Mouse (Mus musculus) cerebral cortex, adult 2 months (tissue): Measurements from ENCODE around the gene Dync1li1.

Experiments used
- WGBS: fragments of 180-500 bp; shearing (Covaris S2); methylation state at CpG from one replicate; pipeline ENCODE4 v1.1.7; 2018; 5-methylcytosine and 5-hydroxymethylcytosine counted together

Gene Dync1li1

DNA sequence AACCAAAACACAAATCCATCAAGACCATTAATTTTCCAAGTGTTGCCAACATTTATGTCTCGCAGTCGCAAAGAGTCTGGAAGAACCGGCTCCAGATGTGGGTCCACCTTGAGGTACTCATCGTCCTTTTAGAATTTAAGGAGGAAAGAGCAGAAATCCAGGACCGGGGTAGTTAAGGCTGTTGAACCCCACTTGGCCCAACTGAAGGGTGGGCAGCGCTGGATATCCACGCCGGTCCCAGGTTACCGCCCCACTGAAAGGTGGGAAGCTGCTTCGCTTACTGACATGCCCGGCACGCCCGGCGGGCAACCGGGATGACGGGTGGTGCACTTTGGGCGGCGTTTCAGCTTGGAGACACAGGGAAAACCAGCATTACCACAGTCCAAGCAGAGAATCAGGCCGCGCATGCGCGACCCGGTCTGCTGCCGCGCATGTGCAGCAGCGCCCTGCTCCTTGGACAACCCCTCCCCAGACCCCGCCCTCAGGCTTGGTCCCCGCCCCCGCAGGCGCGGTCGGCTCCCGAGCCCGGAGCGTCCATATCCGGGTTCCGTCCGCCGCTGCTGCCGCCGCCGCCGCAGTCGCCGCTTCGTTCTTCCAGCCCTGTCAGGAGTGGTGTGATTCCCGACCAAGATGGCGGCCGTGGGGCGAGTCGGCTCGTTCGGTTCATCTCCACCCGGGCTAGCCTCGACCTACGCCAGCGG lies at the start of gene Dync1li1:
Gene Dync1li1 (plus strand): TSS at position 539 of the 701 bp plus-strand sequence.
- under 1% methylated on average over 57 of the region's 57 CpGs for WGBS

DNA sequence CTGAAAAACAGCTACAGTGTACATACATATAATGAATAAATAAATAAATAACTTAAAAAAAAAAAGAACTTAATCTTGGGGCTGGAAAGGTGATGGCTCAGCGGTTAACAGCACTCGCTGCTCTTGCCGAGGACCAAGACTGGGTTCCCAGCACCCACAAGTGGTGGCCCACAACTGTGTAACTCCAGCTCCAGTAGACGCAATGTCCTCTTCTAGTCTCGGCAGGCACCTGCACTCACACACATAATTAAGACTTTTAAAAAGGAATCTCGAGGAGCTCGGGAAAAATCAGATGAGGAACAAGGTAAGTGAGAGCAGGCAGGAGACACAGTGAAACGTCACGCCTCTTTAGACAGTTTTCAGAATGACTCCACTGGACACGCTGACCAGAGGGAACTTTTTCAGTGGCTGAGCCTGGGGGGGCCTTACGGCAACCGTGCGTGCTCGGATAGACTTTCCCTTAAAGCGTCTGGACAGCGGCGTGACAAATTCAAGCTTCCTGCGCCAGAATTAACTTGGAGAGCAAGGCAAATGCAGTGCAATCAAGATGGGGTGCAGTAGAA lies 49.3 kb upstream of the Dync1li1 start:
- WGBS = 12% methylated on average over 18 of the region's 18 CpGs

GRCm38 (mm10) chr9:114639839-114640646 lies 48.5 kb upstream of the Dync1li1 start, which contains the start of gene Cnot10:
Gene Cnot10, minus strand, starts transcription at chr9:114640184.
- 4% methylated on average over 51 of the region's 51 CpGs for WGBS

DNA sequence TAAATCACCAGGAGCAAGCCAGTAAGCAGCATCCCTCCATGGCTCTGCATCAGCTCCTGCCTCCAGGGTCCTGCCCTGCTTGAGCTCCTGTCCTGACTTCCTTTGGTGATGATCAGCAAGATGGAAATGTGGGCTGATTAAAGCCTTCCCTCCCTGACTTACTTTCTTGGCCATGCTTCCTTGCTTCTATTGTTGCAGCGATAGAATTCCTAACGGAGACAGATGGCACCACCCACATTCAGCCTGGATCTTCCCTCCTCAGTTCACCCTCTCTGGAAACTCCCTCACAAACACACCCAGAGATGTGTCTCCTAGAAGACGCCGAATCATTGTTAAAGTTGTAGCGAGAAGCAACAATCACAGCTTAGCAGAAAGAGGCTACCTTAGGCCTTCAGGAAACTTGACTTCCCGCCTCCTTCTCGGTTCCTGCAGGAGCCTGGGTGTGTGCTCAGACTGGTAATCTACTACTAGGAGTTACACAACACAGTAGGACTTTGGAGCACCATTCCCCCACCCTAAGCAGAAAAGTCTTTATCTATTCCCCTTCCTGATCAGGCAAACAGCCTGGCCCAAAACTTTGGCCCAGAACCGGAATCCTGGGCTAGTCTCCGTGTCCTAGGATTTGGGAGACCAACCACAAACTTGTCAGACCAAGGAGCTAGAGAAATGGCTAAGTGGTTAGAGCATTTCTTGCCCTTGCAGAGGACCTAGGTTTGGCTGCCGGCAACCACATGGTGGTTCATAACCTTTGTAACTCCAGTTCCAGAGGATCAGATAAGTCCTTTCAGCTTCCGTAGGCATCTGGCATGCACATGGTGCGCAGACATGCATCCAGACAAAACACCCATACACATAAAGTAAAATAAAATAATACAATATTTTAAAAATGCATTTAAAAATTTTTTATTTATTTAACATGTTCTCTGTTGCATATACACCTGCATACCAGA lies 41.8 kb upstream of the Dync1li1 start:
- WGBS = 61% methylated on average over 12 of the region's 12 CpGs

DNA sequence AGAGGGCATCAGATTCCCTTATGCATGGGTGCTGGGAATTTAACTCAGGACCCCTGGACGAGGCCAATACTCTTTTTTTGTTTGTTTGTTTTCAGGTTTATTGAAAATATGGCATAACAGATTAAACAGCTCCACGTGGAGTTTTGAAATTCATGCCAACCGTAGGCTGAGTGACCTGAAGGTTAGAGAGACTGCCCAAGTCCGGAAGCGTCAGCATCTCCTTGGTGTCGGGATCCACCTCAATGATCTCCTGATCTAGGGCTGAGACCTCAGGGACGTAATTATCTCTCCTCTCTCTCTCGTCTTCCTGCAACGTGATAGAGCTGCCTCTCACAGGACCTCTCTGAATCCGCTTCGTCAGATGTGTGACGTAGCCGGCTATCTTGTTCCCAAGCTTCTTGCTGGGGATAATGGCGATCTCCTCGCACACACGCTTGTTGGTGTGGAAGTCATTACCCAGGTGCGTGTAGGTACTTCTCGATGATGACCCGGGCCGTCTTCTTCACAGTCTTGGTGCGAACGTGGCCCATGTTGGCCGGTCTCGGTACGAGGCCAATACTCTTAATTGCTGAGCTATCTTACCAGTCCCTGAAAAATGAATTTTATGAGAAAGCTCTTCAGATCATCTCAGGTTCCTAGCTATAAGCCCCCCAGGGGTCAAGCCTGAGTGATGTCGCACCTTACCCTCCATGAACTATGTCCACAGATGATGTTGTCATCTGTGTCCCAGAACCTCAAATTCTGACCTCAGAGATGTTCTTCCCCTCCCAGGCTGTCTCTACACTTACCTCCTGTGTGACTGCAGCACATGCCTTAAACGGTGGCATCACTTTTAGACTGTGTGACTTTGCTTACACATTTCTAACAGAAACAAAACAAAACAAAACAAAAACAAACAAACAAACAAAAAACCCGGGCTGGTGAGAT lies 40.8 kb upstream of the Dync1li1 start:
- 83% methylated on average over 28 of the region's 28 CpGs for WGBS

DNA sequence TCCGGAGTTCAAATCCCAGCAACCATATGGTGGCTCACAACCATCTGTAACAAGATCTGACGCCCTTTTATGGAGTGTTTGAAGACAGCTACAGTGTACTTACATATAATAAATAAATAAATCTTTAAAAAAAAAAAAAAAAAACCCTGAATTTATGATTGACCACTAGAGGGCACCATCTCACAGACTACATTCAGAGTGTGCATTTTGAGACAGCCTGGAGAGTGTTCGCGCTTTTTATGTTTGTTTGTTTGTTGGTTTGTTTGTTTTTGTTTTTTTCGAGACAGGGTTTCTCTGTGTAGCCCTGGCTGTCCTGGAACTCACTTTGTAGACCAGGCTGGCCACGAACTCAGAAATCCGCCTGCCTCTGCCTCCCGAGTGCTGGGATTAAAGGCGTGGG lies 40.1 kb upstream of the Dync1li1 start:
- WGBS = 40% methylated on average over 9 of the region's 9 CpGs

DNA sequence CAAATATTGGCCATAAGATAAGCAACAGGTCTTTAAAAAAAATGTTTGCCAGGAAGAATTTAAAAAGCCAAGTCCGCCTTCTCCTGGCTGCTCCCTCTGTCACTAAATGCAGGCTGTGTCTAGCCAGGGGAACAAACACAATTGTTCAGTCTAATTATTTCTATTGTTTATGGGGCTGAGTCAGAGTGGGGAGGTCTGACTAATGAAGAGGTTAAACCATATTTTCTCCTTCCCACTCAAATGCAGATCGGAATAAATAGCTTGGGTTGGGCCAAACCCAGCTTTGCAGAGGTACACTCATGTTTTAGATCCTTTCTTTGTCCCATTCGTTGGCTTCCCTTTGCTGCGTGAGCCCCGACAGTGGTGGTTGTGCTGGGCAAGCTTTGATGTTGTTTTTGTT lies 39.2 kb upstream of the Dync1li1 start:
- 49% methylated on average over 5 of the region's 5 CpGs for WGBS

DNA sequence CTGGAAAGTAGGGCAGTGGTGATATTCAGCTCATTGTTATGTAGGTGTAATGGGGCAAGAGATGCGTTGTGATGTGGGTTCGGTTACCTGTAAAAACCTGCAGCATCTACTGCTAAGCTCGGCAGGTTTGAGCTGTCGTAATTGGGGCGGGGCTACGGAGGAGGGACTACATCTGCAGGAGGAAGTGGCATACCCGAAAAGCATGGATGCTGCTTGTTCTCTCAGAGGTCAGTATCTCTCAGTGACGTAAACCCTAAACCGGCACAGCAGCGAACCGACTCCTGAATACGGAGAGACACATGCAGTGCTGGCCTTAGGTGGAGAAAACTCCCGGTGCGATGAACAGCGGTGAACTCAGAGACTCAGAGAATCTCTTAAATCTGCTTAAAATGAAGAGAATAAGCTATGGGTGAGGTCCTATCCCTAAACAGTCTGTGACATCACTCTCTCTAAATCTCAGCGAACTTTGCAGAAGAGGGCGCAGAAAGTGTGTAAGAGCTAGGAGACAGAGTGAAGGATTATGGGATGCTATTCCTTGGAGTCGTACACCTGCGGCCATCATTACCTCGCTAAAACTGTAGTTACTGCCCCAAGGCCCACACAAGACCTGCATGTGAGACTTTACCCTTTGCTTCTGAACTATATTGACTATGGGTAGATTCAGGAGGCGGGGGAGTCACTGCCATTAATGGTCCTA lies 37.5 kb upstream of the Dync1li1 start:
- 70% methylated on average over 21 of the region's 21 CpGs for WGBS

DNA sequence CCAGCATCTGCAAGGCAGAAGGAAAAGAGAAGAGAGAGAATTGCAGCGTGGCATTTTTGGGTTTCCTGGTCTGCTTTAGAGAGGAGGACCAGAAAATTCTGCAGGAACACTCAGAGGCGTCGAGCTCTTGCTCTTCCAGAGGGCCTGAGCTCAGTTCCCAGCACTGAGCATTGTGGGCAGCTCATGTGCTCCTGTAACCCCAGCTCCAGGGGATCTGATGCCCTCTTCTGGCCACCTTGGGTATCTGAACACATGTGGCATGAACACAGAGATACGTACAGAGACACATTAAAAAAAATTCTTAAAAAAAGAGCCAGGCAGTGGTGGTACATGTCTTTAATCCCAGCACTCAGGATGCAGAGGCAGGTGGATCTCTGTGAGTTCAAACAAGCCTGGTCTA lies 33.2 kb upstream of the Dync1li1 start:
- 80% methylated on average over 4 of the region's 4 CpGs for WGBS

DNA sequence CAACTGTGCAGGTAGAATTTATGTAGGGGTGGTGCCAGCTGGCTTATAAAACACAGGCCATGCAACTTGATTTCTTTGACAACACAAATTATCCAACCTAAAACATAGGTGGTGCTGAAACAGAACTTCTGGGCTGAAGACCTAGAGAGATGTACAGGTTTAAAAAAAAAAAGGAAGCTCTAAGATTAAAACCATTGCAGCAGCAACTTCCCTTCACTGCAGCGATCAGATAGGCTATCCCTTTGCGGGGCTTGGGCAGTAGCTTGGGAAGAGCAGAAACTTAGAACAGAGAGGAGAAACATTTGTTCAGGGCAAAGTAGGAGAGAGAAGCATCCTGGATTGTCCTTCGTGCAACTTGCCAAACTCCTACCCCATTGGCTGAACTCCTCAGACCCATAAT lies 31.9 kb upstream of the Dync1li1 start:
- 79% methylated on average over 3 of the region's 3 CpGs for whole genome bisulfite sequencing

GRCm38 (mm10) chr9:114660506-114660905 lies 28.1 kb upstream of the Dync1li1 start:
- 58% methylated on average over 6 of the region's 6 CpGs for WGBS

DNA sequence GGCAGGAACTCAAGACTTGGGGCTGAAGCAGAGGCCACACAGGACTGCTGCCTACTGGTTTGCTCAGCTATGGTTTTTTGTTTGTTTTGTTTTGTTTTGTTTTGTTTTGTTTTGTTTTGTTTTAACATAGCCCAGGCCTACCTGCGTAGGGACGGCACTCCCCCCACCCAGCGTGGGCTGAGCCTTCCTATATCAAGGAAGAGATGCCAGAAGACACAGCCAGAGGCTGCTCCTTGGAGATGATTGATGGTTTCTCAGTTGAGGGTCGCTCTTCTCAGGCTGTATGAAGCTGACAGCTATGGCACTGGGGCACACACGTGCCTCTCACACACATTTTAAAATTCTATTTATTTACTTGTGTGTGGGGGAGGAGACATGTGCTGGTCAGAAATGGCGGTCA lies 27.6 kb upstream of the Dync1li1 start:
- 78% methylated on average over 6 of the region's 6 CpGs for WGBS

GRCm38 (mm10) chr9:114661991-114662390 lies 26.6 kb upstream of the Dync1li1 start:
- WGBS = 75% methylated on average over 7 of the region's 7 CpGs

DNA sequence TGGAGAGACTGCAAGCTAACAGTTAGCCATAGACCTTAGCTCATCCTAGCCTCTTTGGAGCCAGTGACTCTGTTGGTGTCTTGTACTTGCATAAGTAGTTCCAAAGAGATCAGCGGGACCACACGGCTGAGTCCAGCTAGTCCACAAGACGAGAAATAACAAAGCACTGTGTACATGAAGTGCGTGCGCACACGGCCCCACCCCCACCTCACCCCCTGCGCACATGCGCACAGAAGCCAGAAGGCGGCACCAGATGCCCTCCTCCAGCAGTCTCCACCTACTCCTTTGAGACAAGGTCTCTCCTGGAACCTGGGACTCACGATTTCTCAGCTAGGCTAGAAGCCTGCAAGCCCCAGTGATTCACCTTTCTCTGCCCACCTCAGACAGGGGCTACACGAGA lies 24.8 kb upstream of the Dync1li1 start:
- WGBS = 66% methylated on average over 11 of the region's 11 CpGs

DNA sequence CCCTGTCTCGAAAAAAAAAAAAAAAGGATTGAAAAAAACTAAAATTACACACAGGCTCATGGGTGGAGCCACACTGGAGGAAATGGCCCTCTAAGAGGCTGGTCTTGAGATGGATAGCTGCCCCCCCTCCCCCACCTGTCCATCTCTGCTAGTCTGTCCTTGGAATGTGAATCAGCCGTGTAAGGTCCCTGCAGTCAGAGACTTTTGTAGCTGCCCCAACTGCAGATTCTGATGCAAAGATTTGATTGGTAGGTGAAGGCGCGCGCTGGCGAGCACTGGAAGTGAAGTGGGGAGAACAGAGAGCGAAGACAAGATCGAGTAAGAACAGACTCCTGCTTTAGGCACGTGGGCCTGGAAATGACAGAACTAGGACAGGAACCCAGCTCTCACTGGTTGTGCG lies 21.7 kb upstream of the Dync1li1 start:
- WGBS = 85% methylated on average over 10 of the region's 10 CpGs

GRCm38 (mm10) chr9:114668047-114668446 lies 20.5 kb upstream of the Dync1li1 start:
- WGBS = 59% methylated on average over 4 of the region's 4 CpGs

DNA sequence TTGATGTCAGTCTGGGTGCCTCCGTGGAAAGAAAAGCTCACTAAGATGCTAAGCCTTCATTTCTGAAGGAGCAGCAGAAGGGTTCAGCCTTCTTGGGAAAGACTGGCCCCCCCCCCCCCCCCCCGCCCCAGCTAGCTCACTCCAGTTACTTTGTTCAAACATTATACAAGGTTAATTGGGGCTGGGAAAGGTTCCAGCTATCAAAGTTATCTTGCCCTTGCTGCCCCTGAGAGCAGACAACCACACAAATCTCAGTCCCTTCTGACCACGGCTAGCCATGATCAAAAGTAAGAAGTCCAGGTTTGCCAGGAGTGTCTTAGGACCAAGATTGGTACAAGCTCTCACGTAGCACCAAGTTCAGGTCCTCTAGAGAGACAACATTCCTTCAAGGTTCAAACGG lies 19.6 kb upstream of the Dync1li1 start:
- 80% methylated on average over 5 of the region's 5 CpGs for WGBS

DNA sequence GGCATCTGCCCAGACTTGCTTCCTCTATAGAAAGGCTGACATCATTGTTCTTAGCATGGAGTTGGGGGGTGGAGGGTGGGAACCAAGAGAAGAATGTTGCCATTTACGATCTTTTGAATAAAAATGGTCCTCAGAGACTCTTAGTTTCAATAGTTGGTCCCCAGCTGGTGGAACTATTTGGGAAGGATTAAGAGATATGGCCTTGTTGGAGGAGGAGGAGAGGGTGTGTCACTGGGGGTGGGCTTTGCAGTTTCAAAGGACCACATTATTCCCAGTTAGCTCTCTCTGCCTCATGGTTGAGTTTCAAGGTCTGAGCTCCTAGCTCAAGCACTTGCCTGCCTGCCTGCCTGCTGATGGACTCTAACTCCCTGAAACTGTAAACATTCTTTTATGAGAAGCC lies 16.6 kb upstream of the Dync1li1 start:
- 28% methylated on average over 1 of the region's 1 CpGs for WGBS

GRCm38 (mm10) chr9:114672703-114673561 lies 15.7 kb upstream of the Dync1li1 start:
- 4% methylated on average over 24 of the region's 24 CpGs for WGBS
